Mouse (Mus musculus): ENCODE results near the gene 4933406M09Rik. TPM values are rescaled to one million over a fixed set of nuclear protein-coding genes. Genes with fewer than 3 reads are reported as not detected.

4933406M09Rik gene
- polyA plus RNA-seq, 1 experiment from 2014 or later = 0.07 TPM

Other genes starting within 250 kb of the 4933406M09Rik start
- gene Chil1, start 203.8 kb upstream of the 4933406M09Rik start, polyA plus RNA-seq (2015; fragmentation: Nextera tagmentation; extraction: Ambion mirVana) = 0.43 and 0.57 TPM in 2 replicates
- gene Mybph, start 192.5 kb upstream of the 4933406M09Rik start, polyA plus RNA-seq (2015; fragmentation: Nextera tagmentation; extraction: Ambion mirVana) = 0.17 and 0.24 TPM in 2 replicates
- 6.8 and 8.2 TPM in 2 replicates for gene Adora1, start 150.5 kb upstream of the 4933406M09Rik start, polyA plus RNA-seq (2015; fragmentation: Nextera tagmentation; extraction: Ambion mirVana)
- 0.32 TPM in 2 replicates for gene Myog, start 96.0 kb upstream of the 4933406M09Rik start, polyA plus RNA-seq (2015; fragmentation: Nextera tagmentation; extraction: Ambion mirVana)
- gene Ppfia4, start 53.0 kb upstream of the 4933406M09Rik start, polyA plus RNA-seq (2015; fragmentation: Nextera tagmentation; extraction: Ambion mirVana) = 4.6 and 4.7 TPM in 2 replicates
- 84.9 and 88.6 TPM in 2 replicates for gene Tmem183a, start 24.0 kb upstream of the 4933406M09Rik start, polyA plus RNA-seq (2015; fragmentation: Nextera tagmentation; extraction: Ambion mirVana)
- 32.3 and 38.6 TPM in 2 replicates for gene Cyb5r1, start 19.6 kb downstream of the 4933406M09Rik start, polyA plus RNA-seq (2015; fragmentation: Nextera tagmentation; extraction: Ambion mirVana)
- 78.7 and 82.8 TPM in 2 replicates for gene Adipor1, start 29.4 kb downstream of the 4933406M09Rik start, polyA plus RNA-seq (2015; fragmentation: Nextera tagmentation; extraction: Ambion mirVana)
- gene Klhl12, start 69.6 kb downstream of the 4933406M09Rik start, polyA plus RNA-seq (2015; fragmentation: Nextera tagmentation; extraction: Ambion mirVana) = 19.0 and 20.5 TPM in 2 replicates
- gene Rabif, start 108.7 kb downstream of the 4933406M09Rik start, polyA plus RNA-seq (2015; fragmentation: Nextera tagmentation; extraction: Ambion mirVana) = 37.6 and 41.2 TPM in 2 replicates
- gene Mgat4e, start 163.7 kb downstream of the 4933406M09Rik start, polyA plus RNA-seq (2015; fragmentation: Nextera tagmentation; extraction: Ambion mirVana) = not detected in 2 replicates
- 25.4 and 26.3 TPM in 2 replicates for gene Kdm5b, start 174.2 kb downstream of the 4933406M09Rik start, polyA plus RNA-seq (2015; fragmentation: Nextera tagmentation; extraction: Ambion mirVana)